Mouse (Mus musculus) layer of hippocampus, adult 9-10 months (tissue): Measurements from ENCODE around the gene Mpo.

Experiments used
- DNase-seq: peaks from one replicate; pipeline ENCODE4 v3.0.0; 2022; ENCODE audit warnings: low spot score

Mpo gene

DNA sequence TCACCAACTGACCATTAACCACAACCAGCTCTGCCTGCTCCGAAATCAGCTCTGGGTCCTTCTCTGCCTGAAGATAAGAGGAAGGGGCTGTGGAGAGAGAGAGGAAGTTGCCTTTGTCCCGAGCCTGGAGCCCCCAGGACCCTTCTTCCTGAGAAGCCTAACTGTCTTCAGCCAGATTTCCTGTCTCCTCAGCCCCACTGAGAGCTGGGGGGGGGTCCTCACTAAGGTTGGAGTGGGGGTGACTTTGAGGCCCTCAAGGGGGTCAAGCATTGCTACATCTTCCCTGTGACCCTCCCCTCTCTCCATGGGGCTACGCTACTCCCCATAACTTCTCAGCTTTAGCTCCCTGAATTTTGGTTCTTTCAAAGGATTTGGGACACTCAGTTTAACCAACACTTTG is at the start of gene Mpo:
Gene Mpo (plus strand): TSS at position 122 of the 400 bp plus-strand sequence.
- no peak for DNase-seq

DNA sequence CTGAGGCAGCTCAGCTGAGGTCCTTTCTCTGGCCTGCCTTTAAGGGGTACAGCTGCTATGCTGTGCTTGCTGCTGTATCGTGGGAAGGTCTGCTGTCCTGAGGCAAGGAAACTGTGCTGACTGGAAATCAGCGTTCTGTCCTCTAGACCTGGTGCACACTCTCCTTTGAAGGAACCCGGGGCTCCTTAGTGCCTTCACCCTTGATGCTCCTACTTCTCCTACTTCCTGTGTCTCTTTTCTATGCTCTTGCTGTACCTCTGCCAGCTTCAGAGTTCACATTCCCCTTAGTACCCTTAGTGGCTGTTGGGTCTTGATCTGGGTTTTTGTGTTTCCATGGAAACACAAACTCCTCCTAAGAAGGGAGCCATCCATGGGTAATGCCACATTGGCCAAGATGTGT is 49.7 kb upstream of the Mpo start:
- DNase-seq, result no peak

DNA sequence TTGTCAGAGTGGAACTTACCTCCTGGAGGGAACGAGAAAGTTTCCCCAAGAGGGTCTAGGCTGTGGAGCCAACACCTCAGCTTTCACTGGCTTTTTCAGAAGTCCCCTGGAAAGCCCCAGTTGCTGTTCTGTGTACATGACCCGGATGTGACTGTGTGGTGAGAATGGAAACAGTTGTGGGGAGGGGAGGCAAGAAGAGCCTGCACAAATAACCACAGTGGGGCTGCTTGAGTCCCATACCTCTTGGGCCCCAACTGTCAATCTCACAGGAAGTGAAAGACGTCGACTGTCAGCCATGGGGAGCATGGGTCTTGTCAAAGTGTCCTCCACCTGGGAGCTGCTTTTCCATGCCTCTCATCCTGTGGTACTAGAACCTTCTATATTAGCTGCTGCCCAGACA is 48.4 kb upstream of the Mpo start:
- DNase-seq, result no peak

DNA sequence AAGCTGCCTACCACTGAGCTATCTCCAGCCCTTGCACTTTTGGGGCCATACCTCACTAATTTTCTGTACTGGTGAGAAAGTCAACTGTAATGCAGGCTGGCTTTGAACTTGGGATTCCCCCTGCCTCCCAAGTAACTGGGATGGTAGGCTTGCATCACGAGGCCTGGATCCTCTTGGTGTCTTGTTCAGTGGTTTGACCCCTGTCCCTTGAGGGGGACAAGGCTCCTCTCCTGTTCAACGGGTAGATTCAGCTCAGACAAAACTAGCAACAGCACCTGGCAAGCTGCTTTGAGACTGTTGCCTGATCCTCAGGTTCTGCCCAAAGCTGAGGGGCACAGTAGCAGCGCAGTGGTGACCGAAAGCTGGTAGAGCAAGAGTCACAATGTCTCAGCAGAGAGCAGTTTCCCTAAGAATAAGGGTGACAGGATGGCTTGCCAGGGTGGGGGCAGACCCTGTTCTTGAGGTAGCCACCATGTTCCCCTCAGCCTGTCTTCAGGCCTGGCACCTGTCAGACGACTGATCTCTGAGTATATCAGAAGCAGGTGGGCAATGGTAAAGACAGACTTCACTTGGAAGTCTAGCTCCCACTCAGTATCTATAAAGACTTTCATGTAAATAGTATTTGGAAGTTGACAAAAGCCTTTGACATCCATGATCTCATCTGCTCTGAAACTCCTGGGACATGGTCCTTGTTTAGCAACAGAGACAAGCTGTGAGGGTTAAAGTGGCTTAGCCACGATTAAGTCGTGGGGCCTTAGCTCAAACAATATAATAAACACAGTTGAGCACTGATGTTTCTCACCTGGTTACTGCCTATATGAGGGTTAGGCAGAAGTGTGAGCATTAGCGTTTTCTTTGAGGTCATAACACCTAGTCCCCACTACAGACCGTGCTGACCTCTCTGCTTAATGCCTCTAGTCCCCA is 47.5 kb upstream of the Mpo start:
- no peak for DNase-seq

DNA sequence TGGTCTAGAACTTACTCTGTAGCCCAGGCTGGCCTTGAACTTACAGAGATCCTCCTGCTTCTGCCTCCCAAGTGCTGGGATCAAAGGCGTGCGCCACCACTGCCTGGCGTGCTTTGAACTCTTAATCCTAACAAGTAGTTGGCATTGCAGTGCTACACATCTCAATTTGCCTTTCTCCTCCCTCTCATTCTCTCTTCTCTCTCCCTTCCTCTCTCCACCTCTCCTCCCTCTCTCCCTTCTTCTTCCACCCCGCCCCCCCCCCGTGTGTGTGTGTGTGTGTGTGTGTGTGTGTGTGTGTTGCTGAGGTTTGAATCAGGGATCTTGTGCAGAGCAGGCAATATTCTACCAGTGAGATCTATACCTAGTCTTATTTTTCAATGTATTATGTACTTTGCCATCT is 46.1 kb upstream of the Mpo start:
- no peak for DNase-seq

DNA sequence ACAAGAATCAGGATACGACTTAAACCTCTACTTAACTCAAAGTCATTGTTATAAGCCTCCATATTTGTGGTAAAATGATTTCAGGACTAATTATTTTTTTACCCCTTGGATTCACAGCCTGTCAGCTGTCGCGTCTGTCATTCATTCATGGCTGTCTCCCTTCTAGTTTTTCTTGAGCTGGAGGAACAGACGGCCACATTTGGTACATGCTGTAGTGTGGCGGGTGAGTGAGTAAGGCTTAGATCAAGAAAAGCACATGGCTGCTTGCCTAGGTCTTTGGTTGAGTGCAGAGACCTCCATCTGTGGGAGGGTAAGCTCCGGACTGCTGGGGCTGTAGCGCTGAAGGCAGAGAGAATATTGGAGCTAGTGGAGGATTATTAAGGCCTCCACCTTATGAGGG is 45.7 kb upstream of the Mpo start:
- DNase-seq, result no peak

DNA sequence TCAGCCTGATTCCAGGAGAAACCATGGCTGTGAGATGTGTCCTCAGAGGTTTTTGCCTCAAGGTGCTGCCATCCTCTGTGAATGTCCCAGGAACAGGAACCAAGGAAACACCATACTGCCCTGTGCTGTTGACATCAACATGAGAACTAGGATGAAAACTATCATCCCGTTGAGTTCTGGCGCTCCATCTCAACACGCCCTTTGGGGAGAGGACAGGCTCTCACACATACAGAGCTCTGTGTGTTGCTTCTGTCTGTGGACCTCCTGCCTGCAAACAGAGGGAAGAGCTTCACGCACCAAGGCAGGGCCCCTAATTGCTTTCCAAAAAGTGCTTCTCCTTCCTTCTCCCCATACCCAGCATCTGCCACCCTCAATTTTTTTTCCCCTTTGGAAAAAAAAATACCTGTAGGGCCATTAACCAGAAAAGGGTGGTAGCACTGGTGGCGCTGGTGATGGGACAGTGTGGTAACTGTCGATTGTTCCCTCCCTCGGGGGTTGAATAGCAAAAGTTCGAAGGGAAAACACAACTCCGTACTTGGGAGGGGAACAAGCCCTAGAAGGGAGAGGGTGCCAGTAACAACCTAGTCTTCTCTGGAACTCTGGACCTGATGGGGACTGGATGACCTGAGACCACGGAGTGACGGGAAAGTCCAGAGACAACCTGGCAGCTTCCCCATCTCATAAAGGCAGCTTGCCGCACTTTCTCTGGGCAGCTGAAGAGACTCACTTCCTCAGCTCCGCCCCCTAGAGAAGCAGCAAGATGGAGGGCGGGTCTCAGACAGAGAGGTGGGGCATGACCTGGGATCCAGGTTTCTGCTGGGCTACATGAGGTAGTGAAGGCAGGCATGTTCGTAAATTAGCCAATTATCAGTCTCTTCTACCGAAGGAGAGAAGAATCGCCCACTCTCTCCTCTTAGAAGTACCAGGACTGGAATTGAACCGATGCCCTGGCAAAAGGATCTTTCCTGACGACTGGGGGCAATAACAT is 45.0 kb upstream of the Mpo start:
- no peak for DNase-seq

DNA sequence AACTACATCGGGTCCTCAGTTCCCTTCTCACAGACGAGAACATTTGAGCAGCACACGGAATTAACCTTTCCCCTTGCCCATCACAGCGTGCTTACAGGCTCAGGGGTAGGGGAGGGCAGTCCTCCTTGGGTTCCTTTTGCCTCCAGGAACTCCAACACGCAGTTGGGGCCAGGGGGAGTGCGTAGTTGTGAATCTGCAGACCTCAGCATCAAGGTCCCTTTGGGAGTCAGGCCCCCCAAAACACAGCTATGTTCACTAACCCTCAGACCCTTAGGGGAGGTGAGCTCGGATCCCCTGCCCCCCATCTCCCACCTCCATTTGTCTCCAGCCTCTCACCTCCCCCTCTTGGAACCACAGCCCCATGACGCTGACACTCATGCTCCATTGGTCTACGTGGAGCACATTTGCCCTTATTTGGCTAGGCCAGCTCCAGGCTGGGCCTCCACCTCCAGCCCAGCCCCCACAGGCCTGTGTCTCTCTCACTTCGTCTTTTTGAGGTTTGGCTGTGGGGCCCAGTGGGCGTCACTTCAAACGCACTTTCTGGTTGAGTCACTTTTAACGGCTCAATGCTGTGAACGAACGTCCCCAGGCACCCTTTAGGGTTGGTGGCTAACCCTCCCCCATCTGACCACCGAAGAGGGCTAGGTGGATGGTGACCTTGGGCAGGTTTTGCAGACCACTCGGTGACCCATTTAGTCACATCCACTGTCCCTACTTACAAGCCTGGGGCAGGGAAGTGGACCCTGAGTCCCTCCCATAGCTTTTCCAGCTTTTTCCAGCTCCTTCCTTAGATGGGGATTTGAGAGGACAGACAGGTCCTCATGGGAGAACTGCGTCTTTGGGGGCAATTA is 44.0 kb upstream of the Mpo start:
- DNase-seq, result no peak

DNA sequence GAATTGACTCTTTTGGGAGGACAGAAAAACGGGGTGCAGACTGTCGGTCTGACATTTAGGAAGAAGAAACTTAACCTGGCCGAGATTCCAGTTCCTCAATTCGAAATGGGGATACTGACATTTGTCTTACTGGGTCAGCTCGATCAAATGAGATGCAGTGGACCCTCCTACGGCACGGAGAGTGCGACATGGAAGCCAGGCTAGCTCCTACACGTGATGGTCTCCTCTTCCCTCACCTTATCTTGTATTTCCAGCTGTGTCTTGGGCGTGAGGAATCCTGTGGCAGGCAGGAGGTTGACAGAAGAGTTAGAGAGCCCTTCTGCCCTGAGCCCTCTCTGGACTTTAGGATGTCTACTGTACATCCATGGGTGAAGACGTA is 43.3 kb upstream of the Mpo start:
- DNase-seq, result no peak

DNA sequence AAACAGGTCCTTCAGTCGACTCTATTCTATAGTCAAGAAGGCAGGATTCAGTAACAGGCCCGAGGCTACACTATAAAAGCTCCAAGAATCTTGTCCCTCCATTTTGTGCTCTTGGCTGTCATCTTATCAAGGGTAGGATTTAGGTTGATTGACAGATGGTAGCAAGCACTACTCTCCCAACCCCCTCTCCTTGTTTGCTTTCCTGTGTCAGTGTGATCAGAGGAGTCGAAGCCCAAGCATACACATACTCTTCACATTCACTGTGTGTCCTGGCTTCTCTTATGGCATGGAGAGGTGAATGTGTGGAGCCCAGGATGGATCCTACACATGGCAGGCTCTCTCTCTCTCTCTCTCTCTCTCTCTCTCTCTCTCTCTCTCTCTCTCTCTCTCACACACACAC is 42.9 kb upstream of the Mpo start:
- no peak for DNase-seq

DNA sequence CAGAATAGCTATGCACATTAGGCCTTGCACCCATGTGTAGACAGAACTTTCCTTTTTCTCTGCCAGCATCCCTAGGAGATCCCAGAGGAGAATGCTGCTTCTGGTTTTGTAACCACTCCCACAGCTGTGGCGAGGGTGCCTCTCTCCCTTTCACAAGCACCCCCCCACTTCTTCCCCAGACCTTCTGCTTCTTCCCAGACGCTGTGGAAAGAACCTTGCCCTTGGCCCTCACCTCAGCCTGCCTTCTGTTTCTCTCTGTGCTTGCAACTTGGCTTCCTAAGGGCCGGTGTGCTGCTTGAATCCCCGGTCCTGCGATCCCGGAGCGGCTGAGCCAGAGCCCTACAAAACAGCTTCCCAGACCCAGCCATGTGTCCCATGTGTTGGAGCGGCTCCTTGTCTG is 42.4 kb upstream of the Mpo start:
- no peak for DNase-seq

DNA sequence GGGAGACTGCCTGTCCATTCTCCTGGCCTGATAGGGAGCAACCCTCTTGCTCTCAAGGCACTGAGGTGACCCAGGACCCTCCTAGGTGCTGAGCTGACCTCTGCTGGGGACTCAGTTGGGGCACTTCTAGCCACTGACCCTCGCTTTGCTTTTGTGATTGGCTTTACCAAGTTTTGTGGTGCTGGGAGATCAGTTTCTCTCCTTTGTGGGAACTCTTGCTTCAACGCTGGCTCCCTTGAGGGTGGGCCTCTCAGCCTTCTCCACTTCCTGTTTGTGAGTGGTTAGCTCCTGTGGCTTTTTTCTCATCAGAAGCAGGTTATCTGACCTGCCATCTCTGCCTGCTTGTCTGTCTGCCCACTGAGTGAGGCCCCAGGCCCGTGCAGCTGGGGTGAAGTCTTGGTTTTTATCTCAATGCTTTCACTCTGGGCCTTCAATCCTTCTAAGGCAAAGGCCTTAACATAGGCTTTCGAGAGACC is 41.9 kb upstream of the Mpo start:
- DNase-seq, result no peak

DNA sequence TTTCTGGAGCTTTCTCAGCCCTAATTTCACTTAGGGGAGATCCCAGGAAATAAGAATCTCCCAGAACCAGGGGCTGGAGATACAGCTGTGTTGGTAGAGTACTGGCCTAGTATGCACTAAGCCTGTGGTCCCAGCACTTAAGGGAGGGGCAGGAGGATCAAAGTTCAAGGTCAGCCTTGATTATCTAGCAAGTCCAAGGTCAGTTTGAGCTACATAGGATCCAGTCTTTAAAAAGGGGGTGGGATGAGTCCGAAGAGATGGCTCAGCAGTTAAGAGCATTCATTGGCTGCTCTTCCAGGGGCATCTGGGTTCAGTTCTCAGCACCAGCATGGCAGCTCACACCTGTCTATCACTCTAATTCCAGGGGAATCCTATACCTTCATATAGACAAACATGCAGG is 41.1 kb upstream of the Mpo start:
- DNase-seq, result no peak

DNA sequence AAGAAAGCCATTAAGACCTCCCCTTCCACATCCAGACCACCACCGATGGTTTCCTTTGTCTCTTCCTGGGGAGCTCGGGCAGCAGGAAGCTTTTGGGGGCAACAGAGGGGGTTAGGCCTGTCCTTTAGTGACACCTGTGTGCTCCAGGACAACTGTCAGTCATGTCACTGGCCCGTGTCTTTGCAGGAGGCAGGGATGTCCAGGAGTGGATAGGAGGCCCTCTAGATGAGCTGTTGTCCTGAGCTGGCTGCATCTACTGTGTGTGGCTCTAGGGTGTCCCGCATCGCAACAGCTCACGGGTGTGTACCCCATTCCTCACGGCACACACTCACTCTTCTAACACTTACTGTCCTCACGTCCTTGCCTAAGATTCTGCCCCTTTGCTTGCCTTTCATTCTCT is 40.1 kb upstream of the Mpo start:
- DNase-seq, result no peak

DNA sequence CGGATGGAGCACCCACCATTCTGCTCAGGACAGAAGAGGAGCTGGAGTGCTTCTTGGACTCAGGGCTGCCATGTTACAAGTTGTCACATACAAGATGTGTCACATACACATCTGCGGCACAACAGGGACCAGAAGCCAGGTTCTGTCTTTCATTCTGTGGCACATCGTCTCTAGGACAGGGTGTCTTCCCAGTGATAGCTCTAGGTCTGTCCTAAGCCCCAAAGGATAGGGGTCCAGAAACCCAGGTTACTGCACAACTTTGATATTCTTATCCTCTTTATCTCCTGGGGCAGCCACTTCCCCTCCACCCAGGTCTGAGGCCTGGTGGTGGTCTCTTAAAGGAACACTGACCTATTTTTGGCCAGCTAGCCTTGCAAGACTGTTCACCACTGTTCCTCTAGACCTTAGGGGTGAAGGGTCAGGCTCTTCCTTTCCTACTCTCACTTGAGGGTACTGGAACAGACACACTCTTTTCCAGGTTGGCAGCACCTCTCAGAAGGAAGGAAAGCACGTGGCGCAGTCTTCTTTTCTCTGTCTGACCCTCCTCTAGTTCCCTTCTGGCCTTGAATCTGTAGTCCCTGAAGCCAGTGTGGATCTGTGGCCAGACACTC is 39.4 kb upstream of the Mpo start:
- no peak for DNase-seq

DNA sequence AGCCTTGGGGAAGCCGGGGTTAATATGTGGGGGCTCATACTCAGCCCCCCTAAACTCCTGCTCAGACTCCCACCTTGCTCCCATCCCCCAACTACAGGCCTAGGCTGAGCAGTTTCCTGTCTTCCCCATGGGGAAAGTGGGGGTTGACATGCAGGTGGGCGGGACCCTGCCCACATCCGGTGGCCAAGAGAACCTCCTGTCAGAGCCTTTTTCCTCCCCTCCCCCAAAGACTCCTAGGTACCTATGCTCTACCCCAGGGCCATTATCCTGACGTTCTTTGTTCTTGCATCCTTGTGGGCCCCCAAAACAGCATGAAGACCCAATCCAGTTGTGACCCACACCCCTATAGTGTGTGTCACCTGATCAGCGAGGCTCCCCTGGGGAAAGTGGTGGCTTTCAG is 38.8 kb upstream of the Mpo start:
- DNase-seq, result no peak

DNA sequence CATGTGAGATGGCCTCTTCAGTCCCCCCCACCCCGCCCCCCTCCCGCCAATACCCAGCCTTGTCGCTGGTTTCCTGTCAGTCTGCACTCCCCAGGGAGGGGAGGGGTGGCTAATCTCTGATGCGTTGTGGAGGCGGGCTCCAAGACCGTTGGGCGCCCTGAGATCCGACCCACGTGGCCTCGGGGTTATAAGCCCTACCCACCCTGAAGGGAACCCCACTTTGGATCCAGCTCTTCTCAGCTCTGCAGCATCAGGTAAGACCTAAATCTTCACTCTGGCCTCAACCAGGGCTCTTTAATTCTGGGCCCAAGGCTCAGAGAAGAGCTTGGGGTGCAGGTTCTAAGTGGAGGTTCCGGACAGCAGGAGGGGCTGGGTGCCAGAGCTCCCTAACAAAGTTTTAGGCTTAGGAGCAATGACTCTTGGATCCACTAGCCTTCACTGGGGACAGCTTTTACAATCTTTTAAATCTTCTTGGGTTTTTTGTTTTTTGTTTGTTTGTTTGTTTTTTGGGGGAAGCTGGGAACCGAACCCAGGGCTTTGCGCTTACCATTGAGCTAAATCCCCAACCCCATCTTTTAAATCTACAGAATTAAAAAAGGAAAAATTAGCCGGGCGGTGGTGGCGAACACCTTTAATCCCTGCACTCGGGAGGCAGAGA is 37.9 kb upstream of the Mpo start:
- DNase-seq, result no peak

DNA sequence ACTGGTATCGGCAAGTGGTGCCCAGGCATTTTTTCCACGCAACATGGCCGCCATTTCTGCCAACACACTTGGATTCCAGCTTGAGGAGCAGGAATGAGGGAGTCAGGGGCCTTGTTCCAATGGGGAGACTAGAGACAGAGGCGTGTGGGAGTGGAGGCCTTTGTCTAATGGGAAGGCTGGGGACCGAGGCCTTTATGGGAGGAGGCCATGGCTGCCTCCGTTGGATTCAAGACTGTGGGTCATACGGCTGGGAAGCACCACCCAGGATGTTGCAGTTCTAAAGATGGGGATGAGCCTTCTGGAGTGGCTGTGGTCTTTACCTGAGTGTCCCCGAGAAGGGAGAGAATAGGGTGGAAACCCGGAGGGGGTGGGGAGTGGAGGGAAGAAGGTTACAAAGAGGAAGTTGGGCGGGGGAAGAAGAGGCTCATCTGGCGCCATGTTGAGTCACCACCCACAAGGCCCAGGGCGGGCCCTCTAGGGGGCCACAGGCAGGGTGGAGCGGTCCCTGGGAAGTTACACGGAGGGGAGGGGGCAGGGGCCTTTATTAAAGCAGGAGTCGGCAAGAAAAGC is 37.0 kb upstream of the Mpo start:
- no peak for DNase-seq

DNA sequence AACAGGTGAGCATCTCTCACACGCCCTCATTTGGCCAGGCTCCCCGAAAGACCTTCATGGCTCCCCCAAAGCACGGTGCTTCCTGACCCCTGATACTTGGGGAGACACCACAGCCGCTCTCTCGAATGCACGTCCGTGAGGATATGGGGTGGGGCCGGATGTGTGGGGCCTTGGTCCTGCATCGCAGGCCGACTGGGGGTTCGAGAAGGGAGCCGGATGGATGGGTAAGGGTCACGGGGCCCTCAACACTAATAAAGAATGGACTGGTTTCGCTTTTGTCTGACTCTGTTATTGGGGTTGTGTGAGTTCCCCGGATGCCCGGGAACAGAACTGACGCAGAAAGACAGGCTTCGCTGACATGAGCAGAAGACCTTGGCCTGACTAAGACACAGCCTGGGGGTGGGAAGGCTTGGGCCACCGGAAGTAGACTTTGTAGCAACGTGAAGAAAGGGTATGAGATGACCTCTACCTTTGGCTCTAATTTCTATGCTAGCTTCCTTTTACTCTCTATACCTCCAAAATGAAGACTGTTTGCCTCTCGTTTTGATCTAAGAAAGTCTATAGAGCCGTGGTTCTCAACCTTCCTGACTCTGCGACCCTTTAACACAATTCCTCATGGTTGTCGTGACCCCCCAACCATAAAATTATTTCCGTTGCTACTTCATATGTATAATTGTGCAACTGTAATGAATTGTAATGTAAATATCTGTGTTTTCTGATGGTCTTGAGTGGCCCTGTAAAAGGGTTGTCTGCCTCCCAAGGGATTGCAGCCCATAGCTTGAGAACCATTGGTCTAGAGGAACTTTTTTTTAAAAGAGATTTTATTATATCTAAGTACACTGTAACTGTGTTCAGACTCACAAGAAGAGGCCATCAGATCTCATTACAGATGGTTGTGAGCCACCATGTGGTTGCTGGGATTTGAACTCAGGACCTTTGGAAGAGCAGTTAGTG is 36.1 kb upstream of the Mpo start:
- DNase-seq, result no peak
